Mouse (Mus musculus): ENCODE results near the gene Zfp629. TPM values are rescaled to one million over a fixed set of nuclear protein-coding genes. Genes with fewer than 3 reads are reported as not detected.
"Not testable (repeated sequence)": the region's sequence is repeated elsewhere in the genome, so short reads cannot be mapped to it uniquely, and the experiment has no call there.

Gene Zfp629
- polyA plus RNA-seq, 1 experiment from 2014 or later: 16.9 TPM

DNA sequence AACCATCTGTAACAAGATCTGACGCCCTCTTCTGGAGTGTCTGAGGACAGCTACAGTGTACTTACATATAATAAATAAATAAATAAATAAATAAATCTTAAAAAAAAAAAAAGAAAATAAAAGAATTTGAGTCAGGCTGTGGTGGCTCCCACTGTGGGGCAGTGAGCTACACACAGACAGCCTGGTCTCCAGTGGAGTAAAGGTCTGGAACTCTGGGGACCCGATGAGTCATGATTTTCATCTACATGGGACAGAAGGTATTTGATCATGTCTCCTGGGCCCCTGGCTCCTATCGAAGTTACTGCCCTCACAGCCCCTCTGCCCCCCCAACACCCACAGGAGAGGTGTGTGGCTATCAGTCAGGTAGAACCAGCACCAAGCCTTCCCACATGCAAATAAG, 36.0 kb upstream of the Zfp629 start:
- no peak for TF ChIP-seq CTCF (IDR thresholded peaks at IDR 0.05; ENCODE audit: low read depth)
- Histone ChIP-seq H3K27me3 (ENCODE audit: insufficient read depth, low read length) (no peaks in the 10 kb centered on the region), H3K27ac (ENCODE audit: low read depth) (no peak overlapping the region), H3K9me3 (ENCODE audit: low read depth, low read length) (no peaks in the 10 kb centered on the region), H3K9ac (no peak overlapping the region), H3K4me1 (ENCODE audit: insufficient read depth) (no peaks in the 10 kb centered on the region), H3K4me2 (peak overlapping the region; percentile 49), H3K4me3 (ENCODE audit: low read depth, low read length) (no peak overlapping the region), H3K36me3 (ENCODE audit: insufficient read depth) (no peaks in the 10 kb centered on the region)
- WGBS: 64% methylated on average over 2 of the region's 3 CpGs
- ATAC-seq (ENCODE audit: insufficient read depth) (no peak), DNase-seq (no peak)

- WGBS: 73% methylated on average over 6 of the region's 6 CpGs
- H3K27me3 ChIP-seq (ENCODE audit: insufficient read depth, low read length): no peaks in the 10 kb centered on the region
- H3K4me2 ChIP-seq: no peak overlapping the region
- DNase-seq: no peak
- H3K9me3 ChIP-seq (ENCODE audit: low read depth, low read length): no peaks in the 10 kb centered on the region
- no peak for ATAC-seq (ENCODE audit: insufficient read depth)
- no peak overlapping the region for H3K4me3 ChIP-seq (ENCODE audit: low read depth, low read length)
- H3K36me3 ChIP-seq (ENCODE audit: insufficient read depth): no peaks in the 10 kb centered on the region
- H3K4me1 ChIP-seq (ENCODE audit: insufficient read depth): no peaks in the 10 kb centered on the region
- TF ChIP-seq CTCF (IDR thresholded peaks at IDR 0.05; ENCODE audit: low read depth): no peak
- no peak overlapping the region for H3K9ac ChIP-seq
- H3K27ac ChIP-seq (ENCODE audit: low read depth): no peak overlapping the region
Measured at GRCm38 (mm10) chr7:127649206-127649605, 33.6 kb upstream of the Zfp629 start.

GRCm38 (mm10) chr7:127648516-127649201, 33.1 kb upstream of the Zfp629 start:
- Histone ChIP-seq H3K9ac (no peak overlapping the region), H3K9me3 (ENCODE audit: low read depth, low read length) (no peaks in the 10 kb centered on the region), H3K4me1 (ENCODE audit: insufficient read depth) (no peaks in the 10 kb centered on the region), H3K4me3 (ENCODE audit: low read depth, low read length) (no peak overlapping the region), H3K4me2 (no peak overlapping the region), H3K27me3 (ENCODE audit: insufficient read depth, low read length) (no peaks in the 10 kb centered on the region), H3K27ac (ENCODE audit: low read depth) (no peak overlapping the region), H3K36me3 (ENCODE audit: insufficient read depth) (no peaks in the 10 kb centered on the region)
- DNase-seq (peak; percentile 21), ATAC-seq (ENCODE audit: insufficient read depth) (peak; percentile 47; the same call in 1 of the 2 replicates)
- TF ChIP-seq CTCF (IDR thresholded peaks at IDR 0.05; ENCODE audit: low read depth): no peak
- WGBS: 44% methylated on average over 4 of the region's 4 CpGs

GRCm38 (mm10) chr7:127647576-127647975, 32.0 kb upstream of the Zfp629 start:
- WGBS: 86% methylated on average over 7 of the region's 7 CpGs
- not testable (repeated sequence) for H3K36me3 ChIP-seq (ENCODE audit: insufficient read depth); H3K4me1 ChIP-seq (ENCODE audit: insufficient read depth)

GRCm38 (mm10) chr7:127646363-127646762, 30.8 kb upstream of the Zfp629 start:
- H3K4me3 ChIP-seq (ENCODE audit: low read depth, low read length): no peak overlapping the region
- no peak for ATAC-seq (ENCODE audit: insufficient read depth)
- no peak overlapping the region for H3K4me2 ChIP-seq
- DNase-seq: no peak
- no peak for TF ChIP-seq CTCF (IDR thresholded peaks at IDR 0.05; ENCODE audit: low read depth)
- no peak overlapping the region for H3K27ac ChIP-seq (ENCODE audit: low read depth)
- H3K36me3 ChIP-seq (ENCODE audit: insufficient read depth): no peaks in the 10 kb centered on the region
- no peaks in the 10 kb centered on the region for H3K27me3 ChIP-seq (ENCODE audit: insufficient read depth, low read length)
- H3K4me1 ChIP-seq (ENCODE audit: insufficient read depth): no peaks in the 10 kb centered on the region
- H3K9me3 ChIP-seq (ENCODE audit: low read depth, low read length): no peaks in the 10 kb centered on the region
- H3K9ac ChIP-seq: no peak overlapping the region
- WGBS: 83% methylated on average over 4 of the region's 4 CpGs

More at GRCm38 (mm10) chr7:127647576-127647975, 32.0 kb upstream of the Zfp629 start:
- H3K27ac ChIP-seq (ENCODE audit: low read depth); H3K27me3 ChIP-seq (ENCODE audit: insufficient read depth, low read length); DNase-seq; H3K4me3 ChIP-seq (ENCODE audit: low read depth, low read length); H3K4me2 ChIP-seq; ATAC-seq (ENCODE audit: insufficient read depth); H3K9ac ChIP-seq; H3K9me3 ChIP-seq (ENCODE audit: low read depth, low read length): not testable (repeated sequence)

DNA sequence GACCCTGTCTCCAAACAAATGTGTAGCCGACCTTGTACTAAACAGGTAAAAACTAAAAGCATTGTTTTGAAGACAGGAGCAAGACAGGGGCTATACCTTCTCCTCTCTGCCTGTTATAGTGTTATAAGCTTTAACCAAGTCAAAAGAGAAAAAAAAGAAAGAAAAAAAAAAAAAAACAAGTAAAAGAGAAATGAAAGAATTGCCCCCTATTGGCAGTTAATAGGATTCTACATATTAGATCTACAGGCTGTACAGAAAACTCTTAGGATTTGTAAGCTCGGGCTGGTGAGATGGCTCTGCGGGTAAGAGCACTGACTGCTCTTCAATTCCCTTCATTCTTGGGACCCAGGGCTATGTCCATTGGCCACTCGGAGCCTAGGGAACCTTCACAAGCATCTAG, 26.7 kb upstream of the Zfp629 start:
- Histone ChIP-seq H3K4me2 (no peak overlapping the region), H3K36me3 (ENCODE audit: insufficient read depth) (no peaks in the 10 kb centered on the region), H3K4me3 (ENCODE audit: low read depth, low read length) (no peak overlapping the region), H3K27ac (ENCODE audit: low read depth) (no peak overlapping the region), H3K9ac (no peak overlapping the region), H3K9me3 (ENCODE audit: low read depth, low read length) (no peaks in the 10 kb centered on the region), H3K4me1 (ENCODE audit: insufficient read depth) (no peaks in the 10 kb centered on the region), H3K27me3 (ENCODE audit: insufficient read depth, low read length) (no peaks in the 10 kb centered on the region)
- DNase-seq (no peak), ATAC-seq (ENCODE audit: insufficient read depth) (no peak)
- WGBS: 63% methylated on average over 4 of the region's 4 CpGs
- TF ChIP-seq CTCF (IDR thresholded peaks at IDR 0.05; ENCODE audit: low read depth): no peak

GRCm38 (mm10) chr7:127641260-127641659, 25.7 kb upstream of the Zfp629 start:
- H3K27ac ChIP-seq (ENCODE audit: low read depth): no peak overlapping the region
- no peak for TF ChIP-seq CTCF (IDR thresholded peaks at IDR 0.05; ENCODE audit: low read depth)
- no peaks in the 10 kb centered on the region for H3K27me3 ChIP-seq (ENCODE audit: insufficient read depth, low read length)
- no peaks in the 10 kb centered on the region for H3K4me1 ChIP-seq (ENCODE audit: insufficient read depth)
- ATAC-seq (ENCODE audit: insufficient read depth): no peak
- no peaks in the 10 kb centered on the region for H3K9me3 ChIP-seq (ENCODE audit: low read depth, low read length)
- no peaks in the 10 kb centered on the region for H3K36me3 ChIP-seq (ENCODE audit: insufficient read depth)
- no peak overlapping the region for H3K9ac ChIP-seq
- no peak overlapping the region for H3K4me3 ChIP-seq (ENCODE audit: low read depth, low read length)
- no peak for DNase-seq
- no peak overlapping the region for H3K4me2 ChIP-seq
- 28% methylated on average over 4 of the region's 4 CpGs for WGBS

Data from lung, embryonic 14.5 days (tissue).